Mouse (Mus musculus) testis, adult 2 months (tissue): ENCODE results near the gene Dusp8. TPM values are rescaled to one million over a fixed set of nuclear protein-coding genes. Genes with fewer than 3 reads are reported as not detected.

ENCODE experiments used
- H3K27ac ChIP-seq: fragments of 200-500 bp; 2 replicates; pipeline ENCODE4 v1.5.1; 2012; ENCODE audit warnings: low read depth, low read length; ENCODE audit not compliant: control insufficient read depth, insufficient read depth
- H3K27me3 ChIP-seq: fragments of 200-500 bp; 2 replicates; pipeline ENCODE4 v1.6.1; 2012; ENCODE audit warnings: mild to moderate bottlenecking, low read length, moderate library complexity; ENCODE audit not compliant: control insufficient read depth, insufficient read depth
- H3K36me3 ChIP-seq: fragments of 200-500 bp; 2 replicates; pipeline ENCODE4 v1.6.1; 2012; ENCODE audit warnings: mild to moderate bottlenecking, low read length; ENCODE audit not compliant: control insufficient read depth, insufficient read depth
- H3K4me1 ChIP-seq: fragments of 200-500 bp; 2 replicates; pipeline ENCODE4 v1.6.1; 2012; ENCODE audit warnings: low read length; ENCODE audit not compliant: control insufficient read depth, insufficient read depth
- H3K4me3 ChIP-seq: fragments of 200-500 bp; 2 replicates; pipeline ENCODE4 v1.5.1; 2012; ENCODE audit warnings: low read depth, mild to moderate bottlenecking, low read length, moderate library complexity, mixed read lengths; ENCODE audit not compliant: control insufficient read depth
- CTCF ChIP-seq: fragments of 200-500 bp; IDR thresholded peaks from 2 replicates; pipeline ENCODE4 v1.5.1; 2012; ENCODE audit warnings: low read depth, mild to moderate bottlenecking, inconsistent platforms, low read length, moderate library complexity; ENCODE audit not compliant: control insufficient read depth, insufficient read depth, insufficient replicate concordance
- POLR2A ChIP-seq: fragments of 200-500 bp; IDR thresholded peaks from 2 replicates; pipeline ENCODE4 v1.6.1; 2012; ENCODE audit warnings: low read depth, mild to moderate bottlenecking, inconsistent platforms, low read length, moderate library complexity; ENCODE audit not compliant: control insufficient read depth
- polyA plus RNA-seq: library from polyadenylated mRNA; depleted of rRNA; stranded (reverse); fragments of >200 nt; gene quantifications from 2 replicates; pipeline ENCODE4 v1.2.3, GENCODE M21; 2012

Dusp8 gene
- polyA plus RNA-seq, 1 experiment = 0.48 TPM

- no peak for TF ChIP-seq CTCF
- no peak for TF ChIP-seq POLR2A
- Histone ChIP-seq H3K36me3 (no peaks in the 10 kb centered on the region), H3K27me3 (no peaks in the 10 kb centered on the region), H3K4me3 (no peak overlapping the region), H3K27ac (no peak overlapping the region), H3K4me1 (peaks cover 2% of the 10 kb centered on the region; the same call in 1 of the 2 replicates)
Measured at GRCm38 (mm10) chr7:142074146-142074886, 21.3 kb downstream of the Dusp8 start.

- Histone ChIP-seq H3K4me1 (peaks cover 2% of the 10 kb centered on the region; the same call in 1 of the 2 replicates), H3K27ac (no peak overlapping the region), H3K4me3 (no peak overlapping the region), H3K36me3 (no peaks in the 10 kb centered on the region), H3K27me3 (no peaks in the 10 kb centered on the region)
- no peak for TF ChIP-seq POLR2A
- no peak for TF ChIP-seq CTCF
Measured at GRCm38 (mm10) chr7:142071717-142072116, 23.9 kb downstream of the Dusp8 start.

- Histone ChIP-seq H3K4me3 (no peak overlapping the region), H3K36me3 (no peaks in the 10 kb centered on the region), H3K27ac (no peak overlapping the region), H3K27me3 (no peaks in the 10 kb centered on the region), H3K4me1 (peaks cover 2% of the 10 kb centered on the region; the same call in 1 of the 2 replicates)
- TF ChIP-seq POLR2A = no peak
- TF ChIP-seq CTCF = no peak
Measured at GRCm38 (mm10) chr7:142071212-142071578, 24.4 kb downstream of the Dusp8 start.

- Histone ChIP-seq H3K27me3 (no peaks in the 10 kb centered on the region), H3K4me3 (no peak overlapping the region), H3K4me1 (peaks cover 2% of the 10 kb centered on the region; the same call in 1 of the 2 replicates), H3K27ac (no peak overlapping the region), H3K36me3 (no peaks in the 10 kb centered on the region)
- TF ChIP-seq POLR2A = no peak
- TF ChIP-seq CTCF = peak; percentile 69
Measured at GRCm38 (mm10) chr7:142070458-142071211, 25.0 kb downstream of the Dusp8 start.

GRCm38 (mm10) chr7:142068429-142068828 lies 27.2 kb downstream of the Dusp8 start:
- TF ChIP-seq POLR2A = no peak
- no peak for TF ChIP-seq CTCF
- no peak overlapping the region for H3K27ac ChIP-seq
- no peaks in the 10 kb centered on the region for H3K27me3 ChIP-seq
- H3K4me3 ChIP-seq = no peak overlapping the region
- H3K36me3 ChIP-seq = no peaks in the 10 kb centered on the region
- peaks cover 2% of the 10 kb centered on the region; the same call in 1 of the 2 replicates for H3K4me1 ChIP-seq

GRCm38 (mm10) chr7:142060931-142061565 lies 34.6 kb downstream of the Dusp8 start, which contains the start of gene Mob2:
Gene Mob2, minus strand, starts transcription at chr7:142061065.
- TF ChIP-seq CTCF (no peak), POLR2A (peak; percentile 92)
- H3K27me3 ChIP-seq = no peaks in the 10 kb centered on the region

More at GRCm38 (mm10) chr7:142060931-142061565, 34.6 kb downstream of the Dusp8 start, which contains the start of gene Mob2:
- H3K4me1 ChIP-seq = peaks cover 3% of the 10 kb centered on the region
- no peaks in the 10 kb centered on the region for H3K36me3 ChIP-seq
- peak within 1 kb of the TSS; percentile 71 for H3K27ac ChIP-seq
- peak within 1 kb of the TSS; percentile 93 for H3K4me3 ChIP-seq
